Mouse (Mus musculus): Measurements from ENCODE around the gene Pdik1l. TPM values are rescaled to one million over a fixed set of nuclear protein-coding genes. Genes with fewer than 3 reads are reported as not detected.

The Pdik1l gene
- polyA plus RNA-seq, 1 experiment from 2014 or later, result 18.8 TPM

DNA sequence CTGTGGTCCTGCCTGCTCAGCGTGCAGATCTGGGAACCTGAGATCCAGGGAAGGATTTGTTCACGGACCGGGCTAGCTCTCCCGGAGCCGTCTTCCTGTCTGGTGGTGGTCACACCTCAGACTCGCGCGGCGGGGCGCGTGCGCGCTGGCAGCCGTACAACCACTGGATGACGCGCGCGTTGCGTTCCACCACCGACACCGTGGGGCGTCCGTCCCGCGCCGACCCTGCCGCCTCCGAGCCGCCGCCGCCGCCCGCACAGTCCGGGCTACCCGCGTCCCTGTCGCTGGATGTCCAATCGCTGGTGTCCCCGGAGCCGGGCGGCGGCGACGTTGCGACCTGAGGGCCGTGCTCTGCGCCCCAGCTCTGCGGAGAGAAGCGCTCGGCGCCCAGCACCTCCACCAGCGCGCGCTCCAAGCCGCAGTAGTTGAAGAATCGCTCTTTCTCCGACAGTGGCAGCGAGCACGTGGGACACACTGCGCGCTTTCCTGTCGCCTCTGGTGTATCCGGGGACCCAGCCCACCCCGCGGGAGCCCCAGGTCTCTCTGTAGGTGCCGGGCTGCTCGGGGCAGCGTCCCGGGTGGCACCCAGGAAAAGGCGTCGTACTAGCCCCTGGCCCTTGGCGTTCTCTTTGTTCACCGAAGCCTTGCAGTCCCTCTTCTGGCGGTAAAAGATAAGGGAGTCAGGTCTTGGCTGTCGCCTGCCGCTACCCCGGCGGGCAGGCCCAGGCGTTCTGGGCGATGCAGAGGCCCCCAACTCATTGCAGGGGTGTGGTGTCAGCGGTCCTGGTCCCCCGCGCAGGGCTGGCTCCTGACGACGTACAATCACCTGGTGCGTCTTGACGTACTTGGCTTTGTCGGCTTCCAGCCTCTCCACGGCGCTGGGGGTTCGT lies 36.2 kb downstream of the Pdik1l start:
- H3K4me3 ChIP-seq (ENCODE audit: low read length), result peak overlapping the region; percentile 46
- H3K4me2 ChIP-seq (replicated peaks; ENCODE audit: low read depth, low read length), result peak overlapping the region; percentile 79
- peaks cover 48% of the 10 kb centered on the region for H3K4me1 ChIP-seq (ENCODE audit: control insufficient read depth, insufficient read depth, low read length)
- H3K9ac ChIP-seq (ENCODE audit: low read depth, low read length), result peak overlapping the region; percentile 55
- no peak; the same call in 1 of the 2 replicates for ATAC-seq (ENCODE audit: low FRiP score, low TSS enrichment)
- peaks cover 48% of the 10 kb centered on the region for H3K27me3 ChIP-seq (ENCODE audit: control insufficient read depth, insufficient read depth, low read length)
- H3K36me3 ChIP-seq (ENCODE audit: control insufficient read depth, insufficient read depth, low read length), result no peaks in the 10 kb centered on the region
- WGBS, result under 1% methylated on average over 90 of the region's 91 CpGs
- H3K9me3 ChIP-seq (ENCODE audit: control insufficient read depth, low read length), result no peaks in the 10 kb centered on the region
- H3K27ac ChIP-seq (ENCODE audit: low read depth, low read length), result no peak overlapping the region

DNA sequence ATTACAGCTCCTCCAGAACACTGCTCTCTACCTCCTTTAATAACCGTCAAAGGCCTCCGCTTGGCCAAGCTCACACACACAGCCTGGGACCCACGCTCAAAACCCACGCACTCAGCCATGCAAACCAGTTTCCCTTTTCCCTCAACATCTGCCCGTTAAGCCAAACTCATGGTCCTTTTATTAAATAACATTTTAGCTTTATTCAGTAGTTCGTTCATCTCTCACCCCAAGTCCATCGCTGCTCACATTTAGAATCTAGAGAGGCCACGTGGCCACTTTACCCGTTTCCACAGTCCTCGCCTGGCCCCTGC lies 36.8 kb downstream of the Pdik1l start:
- 13% methylated on average over 10 of the region's 10 CpGs for WGBS
- Histone ChIP-seq H3K9me3 (ENCODE audit: control insufficient read depth, low read length) (no peaks in the 10 kb centered on the region), H3K9ac (ENCODE audit: low read depth, low read length) (peak overlapping the region; percentile 55; the same call in 1 of the 2 replicates), H3K4me3 (ENCODE audit: low read length) (peak overlapping the region; percentile 46), H3K36me3 (ENCODE audit: control insufficient read depth, insufficient read depth, low read length) (no peaks in the 10 kb centered on the region), H3K4me2 (replicated peaks; ENCODE audit: low read depth, low read length) (peak overlapping the region; percentile 79), H3K4me1 (ENCODE audit: control insufficient read depth, insufficient read depth, low read length) (peaks cover 42% of the 10 kb centered on the region), H3K27me3 (ENCODE audit: control insufficient read depth, insufficient read depth, low read length) (peaks cover 48% of the 10 kb centered on the region), H3K27ac (ENCODE audit: low read depth, low read length) (no peak overlapping the region)
- no peak for ATAC-seq (ENCODE audit: low FRiP score, low TSS enrichment)

DNA sequence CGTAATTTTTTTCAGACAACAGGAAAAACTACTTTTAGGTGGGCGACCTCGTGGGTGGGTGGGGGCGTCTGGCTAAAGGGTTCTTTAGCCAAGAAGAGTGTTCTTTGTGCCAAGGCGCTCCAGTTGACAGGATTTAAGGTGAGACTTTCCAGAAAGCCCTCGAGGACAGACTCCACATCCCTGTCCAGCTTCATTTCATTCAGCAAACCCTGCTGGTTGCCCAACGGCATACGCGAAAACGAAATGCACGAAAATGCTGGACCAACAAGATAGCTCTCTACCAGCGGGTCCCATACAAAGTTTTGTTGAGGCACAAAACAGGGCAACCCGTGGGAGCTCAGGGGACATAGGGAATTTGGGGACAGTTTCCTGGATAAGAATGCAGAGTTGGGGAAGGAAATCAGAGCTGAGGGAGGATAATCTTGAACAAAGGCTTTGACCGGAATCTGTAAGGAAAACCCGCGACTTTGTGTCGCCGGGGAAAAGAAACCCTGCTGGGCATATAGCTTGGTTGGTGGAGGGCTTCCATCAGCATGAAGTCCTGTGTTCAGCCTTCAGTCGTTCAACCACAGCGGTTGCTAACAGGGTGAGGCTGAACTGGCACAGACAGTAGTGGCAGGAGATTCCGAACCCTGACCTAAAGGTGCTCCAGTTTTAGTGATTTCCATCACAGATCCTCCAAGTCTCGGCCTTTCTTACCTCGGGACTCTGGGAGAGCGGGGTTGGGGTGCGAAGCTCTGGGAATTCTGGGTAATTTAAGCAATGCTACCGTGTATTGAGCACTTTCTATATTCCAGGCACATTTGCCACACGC lies 37.4 kb downstream of the Pdik1l start:
- peaks cover 48% of the 10 kb centered on the region for H3K27me3 ChIP-seq (ENCODE audit: control insufficient read depth, insufficient read depth, low read length)
- H3K36me3 ChIP-seq (ENCODE audit: control insufficient read depth, insufficient read depth, low read length), result no peaks in the 10 kb centered on the region
- peaks cover 44% of the 10 kb centered on the region; the same call in 1 of the 2 replicates for H3K4me1 ChIP-seq (ENCODE audit: control insufficient read depth, insufficient read depth, low read length)
- peak overlapping the region; percentile 79 for H3K4me2 ChIP-seq (replicated peaks; ENCODE audit: low read depth, low read length)
- H3K27ac ChIP-seq (ENCODE audit: low read depth, low read length), result no peak overlapping the region
- H3K9ac ChIP-seq (ENCODE audit: low read depth, low read length), result peak overlapping the region; percentile 50
- H3K4me3 ChIP-seq (ENCODE audit: low read length), result peak overlapping the region; percentile 46
- H3K9me3 ChIP-seq (ENCODE audit: control insufficient read depth, low read length), result no peaks in the 10 kb centered on the region
- 10% methylated on average over 27 of the region's 27 CpGs for WGBS
- no peak for ATAC-seq (ENCODE audit: low FRiP score, low TSS enrichment)

- H3K4me1 ChIP-seq (ENCODE audit: control insufficient read depth, insufficient read depth, low read length), result peaks cover 45% of the 10 kb centered on the region; the same call in 1 of the 2 replicates
- H3K27ac ChIP-seq (ENCODE audit: low read depth, low read length), result no peak overlapping the region
- H3K9me3 ChIP-seq (ENCODE audit: control insufficient read depth, low read length), result no peaks in the 10 kb centered on the region
- ATAC-seq (ENCODE audit: low FRiP score, low TSS enrichment), result peak; percentile 51
- H3K4me3 ChIP-seq (ENCODE audit: low read length), result peak overlapping the region; percentile 46
- H3K9ac ChIP-seq (ENCODE audit: low read depth, low read length), result peak overlapping the region; percentile 50
- 1% methylated on average over 30 of the region's 30 CpGs for WGBS
- H3K27me3 ChIP-seq (ENCODE audit: control insufficient read depth, insufficient read depth, low read length), result peaks cover 48% of the 10 kb centered on the region
- H3K4me2 ChIP-seq (replicated peaks; ENCODE audit: low read depth, low read length), result peak overlapping the region; percentile 79
- H3K36me3 ChIP-seq (ENCODE audit: control insufficient read depth, insufficient read depth, low read length), result no peaks in the 10 kb centered on the region
Measured at GRCm38 (mm10) chr4:134249651-134250050, 38.0 kb downstream of the Pdik1l start.

DNA sequence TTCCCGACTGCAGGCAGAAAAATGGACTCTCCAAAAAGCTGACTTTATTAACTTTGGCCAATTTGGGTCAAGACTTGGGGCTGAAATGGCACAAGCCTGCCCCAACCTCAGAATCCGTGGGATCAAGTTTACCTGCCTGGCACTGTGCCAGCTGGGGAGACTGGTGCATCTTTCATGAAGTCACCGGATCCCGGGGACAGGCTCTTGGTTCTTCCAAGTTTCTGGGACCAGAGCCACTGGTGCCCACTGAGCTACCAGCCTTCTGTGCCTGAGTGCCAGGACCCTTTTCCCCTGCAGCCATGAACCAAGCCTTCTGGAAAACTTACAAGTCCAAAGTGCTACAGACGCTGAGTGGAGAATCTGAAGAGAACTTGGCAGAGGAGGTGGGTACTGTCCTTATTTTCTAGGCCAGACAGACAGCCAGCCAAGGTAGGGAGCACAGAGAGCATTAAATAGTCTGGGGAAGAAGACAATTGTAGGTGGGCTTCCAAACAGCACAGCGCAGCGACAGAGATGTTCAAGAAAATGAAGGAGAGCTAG lies 40.9 kb downstream of the Pdik1l start, which contains the start of gene Gm30191:
Gene Gm30191 (plus strand): TSS at position 217 of the 540 bp plus-strand sequence.
- H3K4me3 ChIP-seq (ENCODE audit: low read length), result peak within 1 kb of the TSS; percentile 89; the same call in 1 of the 2 replicates
- ATAC-seq (ENCODE audit: low FRiP score, low TSS enrichment), result no peak
- peak within 1 kb of the TSS; percentile 84; the same call in 1 of the 2 replicates for H3K9ac ChIP-seq (ENCODE audit: low read depth, low read length)
- WGBS, result 82% methylated on average over 7 of the region's 7 CpGs
- 0 out of 2 replicates have a peak, but pooled peaks cover 2% of the 10 kb centered on the region for H3K36me3 ChIP-seq (ENCODE audit: control insufficient read depth, insufficient read depth, low read length)
- H3K27ac ChIP-seq (ENCODE audit: low read depth, low read length), result no peak within 1 kb of the TSS
- peaks cover 30% of the 10 kb centered on the region; the same call in 1 of the 2 replicates for H3K4me1 ChIP-seq (ENCODE audit: control insufficient read depth, insufficient read depth, low read length)
- H3K4me2 ChIP-seq (replicated peaks; ENCODE audit: low read depth, low read length), result peak within 1 kb of the TSS; percentile 91
- H3K27me3 ChIP-seq (ENCODE audit: control insufficient read depth, insufficient read depth, low read length), result peaks cover 28% of the 10 kb centered on the region
- no peaks in the 10 kb centered on the region for H3K9me3 ChIP-seq (ENCODE audit: control insufficient read depth, low read length)

DNA sequence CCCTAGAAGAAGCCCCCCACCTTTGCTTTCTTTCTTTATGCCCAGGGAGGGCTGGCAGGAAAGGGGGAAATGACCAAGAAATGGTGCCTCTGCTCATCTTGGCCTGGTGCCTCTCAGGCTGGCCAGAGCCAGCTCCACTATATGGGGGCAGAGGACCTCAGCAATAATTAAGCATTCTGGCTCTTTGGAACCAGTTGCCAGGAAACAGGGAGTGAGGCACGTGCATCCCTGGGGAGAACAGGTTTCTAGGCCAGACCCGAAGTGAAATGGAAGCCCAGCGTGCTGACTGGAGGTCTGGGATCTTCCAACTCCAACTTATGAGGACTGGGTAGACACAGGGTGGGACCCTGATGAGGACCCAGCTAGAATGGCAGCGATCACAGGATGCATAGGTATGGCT lies 41.4 kb downstream of the Pdik1l start:
- no peak overlapping the region for H3K4me2 ChIP-seq (replicated peaks; ENCODE audit: low read depth, low read length)
- H3K36me3 ChIP-seq (ENCODE audit: control insufficient read depth, insufficient read depth, low read length), result 0 out of 2 replicates have a peak, but pooled peaks cover 2% of the 10 kb centered on the region
- H3K27me3 ChIP-seq (ENCODE audit: control insufficient read depth, insufficient read depth, low read length), result peaks cover 23% of the 10 kb centered on the region
- 46% methylated on average over 4 of the region's 4 CpGs for WGBS
- peaks cover 25% of the 10 kb centered on the region; the same call in 1 of the 2 replicates for H3K4me1 ChIP-seq (ENCODE audit: control insufficient read depth, insufficient read depth, low read length)
- peak overlapping the region; percentile 84; the same call in 1 of the 2 replicates for H3K9ac ChIP-seq (ENCODE audit: low read depth, low read length)
- H3K9me3 ChIP-seq (ENCODE audit: control insufficient read depth, low read length), result no peaks in the 10 kb centered on the region
- H3K4me3 ChIP-seq (ENCODE audit: low read length), result no peak overlapping the region
- H3K27ac ChIP-seq (ENCODE audit: low read depth, low read length), result no peak overlapping the region
- ATAC-seq (ENCODE audit: low FRiP score, low TSS enrichment), result no peak

DNA sequence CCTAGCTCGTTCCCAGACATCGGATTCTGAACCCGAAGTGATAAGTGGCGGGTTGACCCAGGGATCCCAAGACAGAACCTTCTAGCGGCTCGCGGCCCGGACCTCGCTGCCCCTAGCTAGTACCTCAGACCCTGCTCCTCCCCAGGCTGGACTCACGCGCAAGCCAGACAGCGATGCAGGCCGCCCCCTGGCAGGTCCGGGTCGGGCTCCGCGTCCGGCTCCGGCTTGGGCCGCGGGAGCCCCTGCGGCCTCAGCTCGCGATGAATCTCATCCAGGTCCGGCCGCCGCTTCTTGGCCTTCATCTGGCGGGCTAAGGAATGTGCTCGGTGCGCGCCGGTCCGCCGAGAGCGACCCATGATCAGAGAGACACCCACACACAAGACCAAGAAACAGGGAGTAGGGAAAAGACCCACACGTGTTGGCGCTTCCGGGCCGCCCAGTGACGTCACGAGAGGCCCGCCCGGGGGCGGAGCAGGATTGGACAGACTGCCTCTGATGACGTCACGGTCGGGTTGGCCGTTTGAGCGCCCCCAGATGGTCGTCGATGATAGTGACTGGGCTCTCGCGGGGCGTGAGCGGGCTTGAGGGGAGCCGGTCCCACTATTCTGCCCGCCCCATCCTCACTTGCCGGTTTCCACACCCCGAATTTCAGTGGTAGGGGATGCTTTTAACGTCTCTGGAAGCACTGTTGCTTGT lies 42.4 kb downstream of the Pdik1l start, which contains the start of gene Zfp593:
Gene Zfp593 (minus strand): TSS at position 445 of the 696 bp plus-strand sequence.
- Histone ChIP-seq H3K4me1 (ENCODE audit: control insufficient read depth, insufficient read depth, low read length) (0 out of 2 replicates have a peak, but pooled peaks cover 18% of the 10 kb centered on the region), H3K36me3 (ENCODE audit: control insufficient read depth, insufficient read depth, low read length) (0 out of 2 replicates have a peak, but pooled peaks cover 2% of the 10 kb centered on the region), H3K27me3 (ENCODE audit: control insufficient read depth, insufficient read depth, low read length) (peaks cover 14% of the 10 kb centered on the region), H3K9ac (ENCODE audit: low read depth, low read length) (peak within 1 kb of the TSS; percentile 84), H3K4me2 (replicated peaks; ENCODE audit: low read depth, low read length) (peak within 1 kb of the TSS; percentile 91), H3K27ac (ENCODE audit: low read depth, low read length) (no peak within 1 kb of the TSS), H3K4me3 (ENCODE audit: low read length) (peak within 1 kb of the TSS; percentile 89), H3K9me3 (ENCODE audit: control insufficient read depth, low read length) (no peaks in the 10 kb centered on the region)
- under 1% methylated on average over 59 of the region's 60 CpGs for WGBS
- ATAC-seq (ENCODE audit: low FRiP score, low TSS enrichment), result peak; percentile 74
